Mouse (Mus musculus): ENCODE measurements around the gene Dcpp2. TPM values are rescaled to one million over a fixed set of nuclear protein-coding genes. Genes with fewer than 3 reads are reported as not detected.
"Not testable (repeated sequence)": the region's sequence is repeated elsewhere in the genome, so short reads cannot be mapped to it uniquely, and the experiment has no call there.

The Dcpp2 gene
- polyA plus RNA-seq (2012; rRNA removed): not detected in 2 replicates

GRCm38 (mm10) chr17:23880576-23880975 lies at the start of gene Dcpp2, which contains the start of gene Dcpp1:
TSS of gene Dcpp2 (plus strand) at chr17:23880880.
TSS of gene Dcpp1 (plus strand) at chr17:23880876.
- WGBS: 65% methylated on average over 4 of the region's 4 CpGs
- H3K27me3 ChIP-seq (ENCODE audit: control insufficient read depth, insufficient read depth, low read length): not testable (repeated sequence)

GRCm38 (mm10) chr17:23831201-23831600 lies 49.5 kb upstream of the Dcpp2 start:
- H3K4me1 ChIP-seq (ENCODE audit: control insufficient read depth, insufficient read depth, insufficient read length, low read length): peaks cover 4% of the 10 kb centered on the region; the same call in 1 of the 2 replicates
- no peak overlapping the region for H3K4me3 ChIP-seq (ENCODE audit: low read depth, low read length)
- no peak for TF ChIP-seq POLR2A (IDR thresholded peaks at IDR 0.05; ENCODE audit: low read depth, low read length)
- WGBS: 95% methylated on average over 1 of the region's 1 CpGs
- H3K36me3 ChIP-seq (ENCODE audit: control insufficient read depth, insufficient read depth, low read length): peaks cover 3% of the 10 kb centered on the region
- no peaks in the 10 kb centered on the region for H3K27me3 ChIP-seq (ENCODE audit: control insufficient read depth, insufficient read depth, low read length)
- H3K27ac ChIP-seq (ENCODE audit: insufficient read depth, low read depth, low read length): no peak overlapping the region

More at GRCm38 (mm10) chr17:23880576-23880975, at the start of gene Dcpp2, which contains the start of gene Dcpp1:
- H3K27ac ChIP-seq (ENCODE audit: insufficient read depth, low read depth, low read length); H3K4me1 ChIP-seq (ENCODE audit: control insufficient read depth, insufficient read depth, insufficient read length, low read length); H3K4me3 ChIP-seq (ENCODE audit: low read depth, low read length); H3K36me3 ChIP-seq (ENCODE audit: control insufficient read depth, insufficient read depth, low read length): not testable (repeated sequence)

GRCm38 (mm10) chr17:23836006-23836575 lies 44.6 kb upstream of the Dcpp2 start, which contains the start of gene Prss33:
TSS of gene Prss33 (minus strand) at chr17:23836056.
- H3K36me3 ChIP-seq (ENCODE audit: control insufficient read depth, insufficient read depth, low read length): no peaks in the 10 kb centered on the region
- TF ChIP-seq CTCF (IDR thresholded peaks at IDR 0.05; ENCODE audit: extremely low read depth, insufficient read length, insufficient replicate concordance, low read depth, low read length) (no peak), POLR2A (IDR thresholded peaks at IDR 0.05; ENCODE audit: low read depth, low read length) (no peak)
- WGBS: 86% methylated on average over 8 of the region's 8 CpGs
- H3K4me3 ChIP-seq (ENCODE audit: low read depth, low read length): no peak within 1 kb of the TSS
- H3K27ac ChIP-seq (ENCODE audit: insufficient read depth, low read depth, low read length): no peak within 1 kb of the TSS
- H3K4me1 ChIP-seq (ENCODE audit: control insufficient read depth, insufficient read depth, insufficient read length, low read length): no peaks in the 10 kb centered on the region
- H3K27me3 ChIP-seq (ENCODE audit: control insufficient read depth, insufficient read depth, low read length): no peaks in the 10 kb centered on the region

- Histone ChIP-seq H3K36me3 (ENCODE audit: control insufficient read depth, insufficient read depth, low read length) (no peaks in the 10 kb centered on the region), H3K27me3 (ENCODE audit: control insufficient read depth, insufficient read depth, low read length) (no peaks in the 10 kb centered on the region), H3K4me1 (ENCODE audit: control insufficient read depth, insufficient read depth, insufficient read length, low read length) (peaks cover 4% of the 10 kb centered on the region; the same call in 1 of the 2 replicates), H3K27ac (ENCODE audit: insufficient read depth, low read depth, low read length) (no peak overlapping the region), H3K4me3 (ENCODE audit: low read depth, low read length) (no peak overlapping the region)
- TF ChIP-seq POLR2A (IDR thresholded peaks at IDR 0.05; ENCODE audit: low read depth, low read length) (no peak), CTCF (IDR thresholded peaks at IDR 0.05; ENCODE audit: extremely low read depth, insufficient read length, insufficient replicate concordance, low read depth, low read length) (peak; percentile 61; the same call in 1 of the 2 replicates)
- 32% methylated on average over 4 of the region's 4 CpGs for WGBS
Measured at GRCm38 (mm10) chr17:23841145-23841544, 39.5 kb upstream of the Dcpp2 start.

- Histone ChIP-seq H3K27ac (ENCODE audit: insufficient read depth, low read depth, low read length) (no peak overlapping the region), H3K4me3 (ENCODE audit: low read depth, low read length) (peak overlapping the region; percentile 60), H3K36me3 (ENCODE audit: control insufficient read depth, insufficient read depth, low read length) (no peaks in the 10 kb centered on the region), H3K4me1 (ENCODE audit: control insufficient read depth, insufficient read depth, insufficient read length, low read length) (peaks cover 4% of the 10 kb centered on the region; the same call in 1 of the 2 replicates), H3K27me3 (ENCODE audit: control insufficient read depth, insufficient read depth, low read length) (no peaks in the 10 kb centered on the region)
- TF ChIP-seq POLR2A (IDR thresholded peaks at IDR 0.05; ENCODE audit: low read depth, low read length) (no peak), CTCF (IDR thresholded peaks at IDR 0.05; ENCODE audit: extremely low read depth, insufficient read length, insufficient replicate concordance, low read depth, low read length) (peak; percentile 19; the same call in 1 of the 2 replicates)
- WGBS: 75% methylated on average over 23 of the region's 23 CpGs
Measured at GRCm38 (mm10) chr17:23843141-23843811, 37.4 kb upstream of the Dcpp2 start.

- WGBS: 21% methylated on average over 19 of the region's 19 CpGs
- TF ChIP-seq POLR2A (IDR thresholded peaks at IDR 0.05; ENCODE audit: low read depth, low read length) (no peak), CTCF (IDR thresholded peaks at IDR 0.05; ENCODE audit: extremely low read depth, insufficient read length, insufficient replicate concordance, low read depth, low read length) (peak; percentile 75)
- peak within 1 kb of the TSS; percentile 60 for H3K4me3 ChIP-seq (ENCODE audit: low read depth, low read length)
Measured at GRCm38 (mm10) chr17:23843812-23844273, 36.8 kb upstream of the Dcpp2 start, which contains the start of the genes Prss32 and Prss41. TSS of gene Prss32 (plus strand) at chr17:23843855. TSS of gene Prss41 (minus strand) at chr17:23844172.

GRCm38 (mm10) chr17:23850028-23850427 lies 30.7 kb upstream of the Dcpp2 start:
- Histone ChIP-seq H3K36me3 (ENCODE audit: control insufficient read depth, insufficient read depth, low read length) (no peaks in the 10 kb centered on the region), H3K4me3 (ENCODE audit: low read depth, low read length) (no peak overlapping the region), H3K4me1 (ENCODE audit: control insufficient read depth, insufficient read depth, insufficient read length, low read length) (peaks cover 13% of the 10 kb centered on the region; the same call in 1 of the 2 replicates), H3K27me3 (ENCODE audit: control insufficient read depth, insufficient read depth, low read length) (no peaks in the 10 kb centered on the region), H3K27ac (ENCODE audit: insufficient read depth, low read depth, low read length) (peak overlapping the region; percentile 89; the same call in 1 of the 2 replicates)
- no peak for TF ChIP-seq CTCF (IDR thresholded peaks at IDR 0.05; ENCODE audit: extremely low read depth, insufficient read length, insufficient replicate concordance, low read depth, low read length)
- TF ChIP-seq POLR2A (IDR thresholded peaks at IDR 0.05; ENCODE audit: low read depth, low read length): no peak
- WGBS: 67% methylated on average over 2 of the region's 2 CpGs

More at GRCm38 (mm10) chr17:23843812-23844273, 36.8 kb upstream of the Dcpp2 start, which contains the start of the genes Prss32 and Prss41:
- Histone ChIP-seq H3K36me3 (ENCODE audit: control insufficient read depth, insufficient read depth, low read length) (no peaks in the 10 kb centered on the region), H3K27ac (ENCODE audit: insufficient read depth, low read depth, low read length) (no peak within 1 kb of the TSS), H3K27me3 (ENCODE audit: control insufficient read depth, insufficient read depth, low read length) (no peaks in the 10 kb centered on the region), H3K4me1 (ENCODE audit: control insufficient read depth, insufficient read depth, insufficient read length, low read length) (peaks cover 4% of the 10 kb centered on the region; the same call in 1 of the 2 replicates)
